Mouse (Mus musculus): Measurements from ENCODE around the gene Kif18b. TPM values are rescaled to one million over a fixed set of nuclear protein-coding genes. Genes with fewer than 3 reads are reported as not detected.

Gene Kif18b
- polyA plus RNA-seq, 1 experiment: 72.3 TPM

GRCm38 (mm10) chr11:102956962-102957614 is 32.2 kb upstream of the Kif18b start:
- Histone ChIP-seq H3K9ac (ENCODE audit: low read depth, poor library complexity, severe bottlenecking) (no peak overlapping the region), H3K36me3 (ENCODE audit: control insufficient read depth, insufficient read depth, low read length, poor library complexity, severe bottlenecking) (no peaks in the 10 kb centered on the region), H3K27me3 (ENCODE audit: control insufficient read depth, insufficient read depth, low read length, poor library complexity, severe bottlenecking) (no peaks in the 10 kb centered on the region), H3K4me1 (ENCODE audit: control insufficient read depth, insufficient read depth, low read length) (no peaks in the 10 kb centered on the region), H3K4me3 (ENCODE audit: low read depth, low read length) (no peak overlapping the region), H3K9me3 (replicated peaks; ENCODE audit: control insufficient read depth, insufficient read depth, low read length, poor library complexity, severe bottlenecking) (no peaks in the 10 kb centered on the region), H3K27ac (ENCODE audit: insufficient read depth, low read length) (no peak overlapping the region)
- TF ChIP-seq EP300 (IDR thresholded peaks at IDR 0.05; ENCODE audit: insufficient read depth, low read depth, low read length) (no peak), POLR2A (IDR thresholded peaks at IDR 0.05; ENCODE audit: insufficient read depth, low read length) (no peak), CTCF (IDR thresholded peaks at IDR 0.05; ENCODE audit: low read depth, low read length) (no peak)

- no peaks in the 10 kb centered on the region for H3K9me3 ChIP-seq (replicated peaks; ENCODE audit: control insufficient read depth, insufficient read depth, low read length, poor library complexity, severe bottlenecking)
- peaks cover 2% of the 10 kb centered on the region for H3K27me3 ChIP-seq (ENCODE audit: control insufficient read depth, insufficient read depth, low read length, poor library complexity, severe bottlenecking)
- no peak overlapping the region for H3K27ac ChIP-seq (ENCODE audit: insufficient read depth, low read length)
- no peaks in the 10 kb centered on the region for H3K36me3 ChIP-seq (ENCODE audit: control insufficient read depth, insufficient read depth, low read length, poor library complexity, severe bottlenecking)
- no peaks in the 10 kb centered on the region for H3K4me1 ChIP-seq (ENCODE audit: control insufficient read depth, insufficient read depth, low read length)
- H3K9ac ChIP-seq (ENCODE audit: low read depth, poor library complexity, severe bottlenecking): no peak overlapping the region
- no peak for TF ChIP-seq POLR2A (IDR thresholded peaks at IDR 0.05; ENCODE audit: insufficient read depth, low read length)
- TF ChIP-seq EP300 (IDR thresholded peaks at IDR 0.05; ENCODE audit: insufficient read depth, low read depth, low read length): no peak
- no peak for TF ChIP-seq CTCF (IDR thresholded peaks at IDR 0.05; ENCODE audit: low read depth, low read length)
- H3K4me3 ChIP-seq (ENCODE audit: low read depth, low read length): no peak overlapping the region
Observed at GRCm38 (mm10) chr11:102952922-102953321, 28.0 kb upstream of the Kif18b start.

- Histone ChIP-seq H3K27me3 (ENCODE audit: control insufficient read depth, insufficient read depth, low read length, poor library complexity, severe bottlenecking) (peaks cover 10% of the 10 kb centered on the region), H3K27ac (ENCODE audit: insufficient read depth, low read length) (no peak overlapping the region), H3K4me3 (ENCODE audit: low read depth, low read length) (peak overlapping the region; percentile 60), H3K4me1 (ENCODE audit: control insufficient read depth, insufficient read depth, low read length) (no peaks in the 10 kb centered on the region), H3K9me3 (replicated peaks; ENCODE audit: control insufficient read depth, insufficient read depth, low read length, poor library complexity, severe bottlenecking) (no peaks in the 10 kb centered on the region), H3K36me3 (ENCODE audit: control insufficient read depth, insufficient read depth, low read length, poor library complexity, severe bottlenecking) (no peaks in the 10 kb centered on the region), H3K9ac (ENCODE audit: low read depth, poor library complexity, severe bottlenecking) (peak overlapping the region; percentile 54)
- TF ChIP-seq POLR2A (IDR thresholded peaks at IDR 0.05; ENCODE audit: insufficient read depth, low read length) (no peak), CTCF (IDR thresholded peaks at IDR 0.05; ENCODE audit: low read depth, low read length) (no peak), EP300 (IDR thresholded peaks at IDR 0.05; ENCODE audit: insufficient read depth, low read depth, low read length) (no peak)
Observed at GRCm38 (mm10) chr11:102948043-102948961, 23.4 kb upstream of the Kif18b start.

GRCm38 (mm10) chr11:102946992-102947343 is 22.0 kb upstream of the Kif18b start:
- TF ChIP-seq POLR2A (IDR thresholded peaks at IDR 0.05; ENCODE audit: insufficient read depth, low read length) (no peak), EP300 (IDR thresholded peaks at IDR 0.05; ENCODE audit: insufficient read depth, low read depth, low read length) (no peak), CTCF (IDR thresholded peaks at IDR 0.05; ENCODE audit: low read depth, low read length) (peak; percentile 23)
- Histone ChIP-seq H3K4me1 (ENCODE audit: control insufficient read depth, insufficient read depth, low read length) (no peaks in the 10 kb centered on the region), H3K27ac (ENCODE audit: insufficient read depth, low read length) (no peak overlapping the region), H3K27me3 (ENCODE audit: control insufficient read depth, insufficient read depth, low read length, poor library complexity, severe bottlenecking) (peaks cover 10% of the 10 kb centered on the region), H3K9ac (ENCODE audit: low read depth, poor library complexity, severe bottlenecking) (no peak overlapping the region), H3K4me3 (ENCODE audit: low read depth, low read length) (peak overlapping the region; percentile 49), H3K9me3 (replicated peaks; ENCODE audit: control insufficient read depth, insufficient read depth, low read length, poor library complexity, severe bottlenecking) (no peaks in the 10 kb centered on the region), H3K36me3 (ENCODE audit: control insufficient read depth, insufficient read depth, low read length, poor library complexity, severe bottlenecking) (no peaks in the 10 kb centered on the region)

GRCm38 (mm10) chr11:102946265-102946991 is 21.5 kb upstream of the Kif18b start, which contains the start of gene C1ql1:
Gene C1ql1, minus strand, starts transcription at chr11:102946688.
- Histone ChIP-seq H3K27ac (ENCODE audit: insufficient read depth, low read length) (no peak within 1 kb of the TSS), H3K9ac (ENCODE audit: low read depth, poor library complexity, severe bottlenecking) (peak within 1 kb of the TSS; percentile 82)

More at GRCm38 (mm10) chr11:102946265-102946991, 21.5 kb upstream of the Kif18b start, which contains the start of gene C1ql1:
- Histone ChIP-seq H3K4me1 (ENCODE audit: control insufficient read depth, insufficient read depth, low read length) (no peaks in the 10 kb centered on the region), H3K4me3 (ENCODE audit: low read depth, low read length) (peak within 1 kb of the TSS; percentile 86), H3K36me3 (ENCODE audit: control insufficient read depth, insufficient read depth, low read length, poor library complexity, severe bottlenecking) (no peaks in the 10 kb centered on the region), H3K9me3 (replicated peaks; ENCODE audit: control insufficient read depth, insufficient read depth, low read length, poor library complexity, severe bottlenecking) (no peaks in the 10 kb centered on the region), H3K27me3 (ENCODE audit: control insufficient read depth, insufficient read depth, low read length, poor library complexity, severe bottlenecking) (peaks cover 10% of the 10 kb centered on the region)
- TF ChIP-seq CTCF (IDR thresholded peaks at IDR 0.05; ENCODE audit: low read depth, low read length): no peak
- peak; percentile 49 for TF ChIP-seq POLR2A (IDR thresholded peaks at IDR 0.05; ENCODE audit: insufficient read depth, low read length)
